Mouse (Mus musculus): Measurements from ENCODE around the gene Cd55. TPM values are rescaled to one million over a fixed set of nuclear protein-coding genes. Genes with fewer than 3 reads are reported as not detected.
"Not testable (repeated sequence)": the region's sequence is repeated elsewhere in the genome, so short reads cannot be mapped to it uniquely, and the experiment has no call there.

Cd55 gene
- total RNA-seq, 2 experiments from 2014 or later, result 6.8 to 8.8 TPM

DNA sequence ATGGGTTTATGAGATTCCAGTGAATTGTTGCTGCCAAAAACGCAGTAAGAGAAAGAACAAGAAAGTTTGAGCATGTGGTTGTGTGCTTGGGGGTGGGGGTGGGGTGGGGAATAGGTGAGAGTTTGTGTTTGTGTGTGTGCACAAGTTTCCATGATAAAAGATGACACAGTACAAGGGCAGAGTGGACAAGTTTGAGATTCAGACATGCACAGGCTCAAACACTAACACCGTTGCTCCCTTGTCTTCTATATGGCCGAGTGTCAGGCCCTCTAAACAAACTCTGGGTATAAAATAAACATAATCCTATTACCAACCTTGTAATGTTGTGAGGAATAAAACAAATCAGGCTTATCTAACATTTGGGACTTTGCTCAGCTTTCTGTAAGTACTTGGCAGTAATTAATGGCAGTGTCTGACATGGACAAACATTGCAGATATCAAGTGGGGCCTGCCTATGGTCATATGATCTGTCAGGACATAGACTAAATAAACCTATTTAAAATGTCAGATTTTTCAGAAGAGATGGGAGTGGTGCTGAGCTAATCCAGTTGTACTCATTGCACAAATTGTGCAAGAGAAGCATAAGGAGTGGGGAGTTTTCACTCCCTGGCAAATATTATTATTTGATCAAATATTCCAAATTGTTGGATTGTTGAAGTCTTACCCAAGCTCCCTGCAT, 35.2 kb downstream of the Cd55 start:
- peak in 1 of 2 experiments; percentile 2 for DNase-seq (ENCODE audit: low spot score in 2 of 2)

DNA sequence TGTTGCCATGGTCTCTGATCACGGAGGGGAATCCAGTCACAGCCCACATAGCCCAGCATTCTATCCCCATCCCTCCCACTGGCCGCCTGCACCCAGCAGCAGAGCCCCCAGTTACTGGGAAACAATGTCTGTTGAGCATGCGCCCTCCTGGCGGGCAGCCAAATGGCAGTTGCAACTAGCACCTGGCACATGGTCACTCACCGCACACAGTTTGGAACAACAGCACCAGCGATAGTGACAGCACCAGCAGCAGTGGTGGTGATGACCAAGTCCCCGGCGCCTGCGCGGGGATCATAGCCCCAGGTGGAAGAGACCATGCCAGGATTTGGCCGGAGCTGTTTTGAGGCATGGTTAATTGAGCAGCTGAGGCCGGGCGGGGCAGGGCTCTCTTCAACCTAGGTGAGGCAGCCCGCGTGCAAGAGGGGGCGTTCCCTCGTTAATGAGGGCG, 39.9 kb downstream of the Cd55 start, which contains the start of gene Cd55b:
Gene Cd55b, minus strand, starts transcription at position 346 of the 448 bp plus-strand sequence.
- peak; percentile 51 to 60 for DNase-seq (ENCODE audit: low spot score in 2 of 2)

DNA sequence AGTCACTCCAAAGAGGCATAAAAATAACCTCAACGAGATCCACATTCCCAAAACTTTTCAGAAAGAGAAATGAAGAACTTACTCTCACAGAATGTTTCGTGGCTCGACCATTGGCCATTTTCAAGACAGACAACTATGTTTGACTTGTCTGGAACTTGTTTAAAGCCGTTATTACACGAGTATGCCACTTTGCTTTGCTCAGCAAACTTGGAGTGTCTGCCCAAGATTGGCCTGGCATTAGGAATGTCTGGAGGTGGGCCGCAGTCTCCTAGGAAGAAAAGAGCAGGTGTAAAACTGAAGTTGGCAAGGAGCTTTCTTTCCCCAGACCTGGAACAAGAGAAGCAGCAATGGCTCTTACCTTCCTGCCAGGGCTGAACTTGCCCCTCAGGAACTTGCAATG, 40.5 kb downstream of the Cd55 start:
- not testable (repeated sequence) for DNase-seq (ENCODE audit: low spot score in 2 of 2)

DNA sequence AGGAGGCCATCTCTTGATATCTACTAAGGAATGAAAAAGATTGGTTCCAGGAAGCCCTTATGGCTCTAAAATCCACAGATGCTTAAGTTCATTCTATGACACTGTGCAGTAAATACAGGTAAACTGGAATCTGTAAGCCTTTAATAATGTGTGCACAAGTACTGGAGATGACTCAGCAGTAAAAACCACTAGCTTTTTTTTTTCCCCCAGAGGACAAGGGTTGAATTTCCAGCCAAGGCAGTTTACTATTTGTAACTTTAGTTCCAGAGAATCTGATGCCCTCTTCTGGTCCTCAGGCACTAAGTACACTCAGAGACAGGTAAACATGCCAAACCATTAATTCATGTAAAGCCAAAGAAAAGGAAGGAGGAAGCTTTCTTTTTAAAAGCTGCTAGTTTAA, 65.4 kb downstream of the Cd55 start:
- DNase-seq (ENCODE audit: low spot score in 2 of 2), result not testable (repeated sequence)

Other genes starting within 250 kb of the Cd55 start
- under 1 TPM in 1 of 2 experiments, not detected in 1; 0.93 TPM for gene Cd55b, start 39.7 kb downstream of the Cd55 start, total RNA-seq (2021)
- under 1 TPM in 1 of 2 experiments, not detected in 1; 0.26 TPM for gene Zp3r, start 166.9 kb upstream of the Cd55 start, total RNA-seq (2021)
- gene C4bp, start 198.9 kb upstream of the Cd55 start, total RNA-seq (2021), result 1 to 10 TPM; 1.1 to 1.3 TPM

All from layer of hippocampus, postnatal 14 days (tissue).